Mouse (Mus musculus) cerebellum, adult 2 months (tissue): Measurements from ENCODE around the gene Flnc. TPM values are rescaled to one million over a fixed set of nuclear protein-coding genes. Genes with fewer than 3 reads are reported as not detected.

ENCODE experiments used
- DNase-seq, 2 experiments: peaks; one replicate each; pipeline ENCODE4 v3.0.0; 2021
- H3K27ac ChIP-seq: fragments of 200-500 bp; 2 replicates; pipeline ENCODE4 v1.5.1; 2012; ENCODE audit warnings: low read length, control low read depth, inconsistent platforms; ENCODE audit not compliant: insufficient read depth
- H3K27me3 ChIP-seq: fragments of 200-500 bp; 2 replicates; pipeline ENCODE4 v1.6.1; 2012; ENCODE audit warnings: inconsistent platforms, mild to moderate bottlenecking, low read length, moderate library complexity; ENCODE audit not compliant: control insufficient read depth, insufficient read depth
- H3K4me1 ChIP-seq: fragments of 200-500 bp; 2 replicates; pipeline ENCODE4 v1.6.1; 2011; ENCODE audit warnings: low read length; ENCODE audit not compliant: control insufficient read depth, insufficient read depth
- H3K4me3 ChIP-seq: fragments of 200-500 bp; replicated peaks from 2 replicates; pipeline ENCODE3; 2011; ENCODE audit warnings: mild to moderate bottlenecking, low read depth, low read length, control low read depth; ENCODE audit not compliant: insufficient read depth
- CTCF ChIP-seq: fragments of 200-500 bp; IDR thresholded peaks from 2 replicates; pipeline ENCODE4 v1.5.1; 2011; ENCODE audit warnings: low read depth, mild to moderate bottlenecking, control low read depth, low read length, moderate library complexity, borderline replicate concordance; ENCODE audit not compliant: insufficient read depth
- POLR2A ChIP-seq: fragments of 200-500 bp; IDR thresholded peaks from 2 replicates; pipeline ENCODE4 v1.6.1; 2011; ENCODE audit warnings: low read length, control low read depth, borderline replicate concordance; ENCODE audit not compliant: insufficient read depth
- WGBS: fragments of 180-500 bp; shearing (Covaris S2); methylation state at CpG from one replicate; pipeline ENCODE4 v1.1.7; 2018; 5-methylcytosine and 5-hydroxymethylcytosine counted together
- polyA plus RNA-seq: library from polyadenylated mRNA; depleted of rRNA; stranded (reverse); fragments of >200 nt; gene quantifications from 2 replicates; pipeline ENCODE4 v1.2.3, GENCODE M21; 2012

The Flnc gene
- polyA plus RNA-seq, 1 experiment = 0.72 TPM

DNA sequence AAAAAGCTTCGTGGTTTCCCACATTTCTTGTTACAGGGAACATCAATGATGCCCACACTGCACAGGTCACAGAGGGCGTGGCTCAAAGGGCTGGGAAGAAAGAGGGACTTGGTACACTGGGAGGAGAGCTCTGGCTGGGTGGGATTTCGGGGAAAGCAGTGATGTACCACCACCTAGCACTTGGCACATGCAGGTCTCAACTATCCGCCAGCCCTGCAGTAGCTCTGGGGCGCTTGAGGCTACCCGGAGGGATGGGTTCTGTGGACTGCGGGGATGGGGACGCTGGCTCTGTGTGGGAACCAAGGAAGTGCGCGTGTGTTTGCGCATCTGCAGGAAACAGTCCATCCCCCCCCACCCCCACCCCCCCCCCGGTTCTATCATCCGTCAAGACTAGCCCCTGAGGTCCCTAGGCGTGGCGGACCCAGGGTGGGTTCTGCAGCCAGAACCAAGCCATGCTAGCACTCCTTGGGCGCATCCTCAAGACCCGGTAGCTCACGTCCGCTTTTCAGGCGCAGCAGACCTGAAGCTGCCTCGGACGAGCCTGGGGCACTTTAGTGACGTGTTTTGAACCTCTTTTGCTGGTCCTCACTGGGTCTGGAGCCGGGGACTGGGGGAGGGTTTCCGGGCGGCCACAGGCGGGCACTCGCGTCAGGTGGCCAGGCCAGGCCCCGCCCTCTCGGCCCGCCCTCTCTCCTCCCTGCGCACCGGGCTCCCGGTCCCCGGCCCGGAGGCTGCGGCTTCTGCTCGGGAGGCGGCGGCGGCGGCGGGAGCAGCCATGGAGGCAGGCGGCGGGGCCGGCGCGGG lies 36.9 kb upstream of the Flnc start, which contains the start of gene Ccdc136:
TSS of gene Ccdc136 (plus strand) at position 400 of the 804 bp plus-strand sequence.
- Histone ChIP-seq H3K27ac (peak within 1 kb of the TSS; percentile 77), H3K4me3 (peak within 1 kb of the TSS; percentile 98), H3K27me3 (no peaks in the 10 kb centered on the region), H3K4me1 (peaks cover 12% of the 10 kb centered on the region)
- no peak for TF ChIP-seq CTCF
- TF ChIP-seq POLR2A = peak; percentile 49; the same call in 1 of the 2 replicates
- peak; percentile 90 to 91 for DNase-seq
- WGBS = under 1% methylated on average over 38 of the region's 49 CpGs

DNA sequence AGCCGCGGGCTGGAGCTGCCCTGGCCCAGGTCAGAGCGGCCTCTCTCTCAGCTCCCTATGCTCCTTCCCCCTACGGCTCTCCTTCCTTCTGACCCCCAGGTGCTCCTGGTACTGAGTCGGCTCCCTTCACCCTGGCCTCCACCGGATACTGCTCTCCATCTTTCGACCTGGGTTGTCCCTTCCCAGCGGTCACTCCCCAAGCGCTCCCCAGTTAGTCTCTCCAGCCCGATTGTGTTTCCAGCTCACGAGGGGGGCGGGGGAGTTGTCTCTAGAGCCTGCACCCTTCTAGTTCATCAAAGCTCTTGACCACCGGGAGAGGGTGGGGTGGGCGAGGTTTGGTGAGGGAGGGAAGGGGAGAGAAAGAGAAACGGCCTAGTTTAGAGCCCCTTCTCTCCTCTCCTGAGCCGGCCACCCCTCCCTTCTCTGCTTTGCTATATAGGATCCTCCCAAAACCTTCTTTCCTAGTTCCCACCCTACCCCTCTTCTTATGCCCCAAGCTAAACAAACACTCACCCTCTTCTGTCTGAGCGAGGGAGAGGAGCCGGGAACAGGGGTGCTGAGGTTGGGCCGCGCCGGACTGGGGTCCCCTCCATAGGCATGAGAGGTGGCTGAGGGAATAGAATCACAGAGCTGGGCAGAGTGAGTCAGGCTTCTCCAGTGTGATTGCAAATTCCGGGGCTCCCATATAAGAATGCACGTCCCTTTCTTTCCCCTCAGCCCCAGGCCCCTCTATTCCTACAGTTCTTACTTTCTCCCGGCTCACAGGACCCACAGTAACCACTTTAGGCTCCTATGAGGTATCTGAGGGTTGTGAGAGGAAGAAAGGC lies 36.1 kb upstream of the Flnc start:
- WGBS = 3% methylated on average over 21 of the region's 24 CpGs
- peak; percentile 20 to 50 for DNase-seq
- TF ChIP-seq POLR2A (no peak), CTCF (no peak)
- Histone ChIP-seq H3K27ac (peak overlapping the region; percentile 77), H3K27me3 (no peaks in the 10 kb centered on the region), H3K4me1 (peaks cover 12% of the 10 kb centered on the region), H3K4me3 (peak overlapping the region; percentile 98)

DNA sequence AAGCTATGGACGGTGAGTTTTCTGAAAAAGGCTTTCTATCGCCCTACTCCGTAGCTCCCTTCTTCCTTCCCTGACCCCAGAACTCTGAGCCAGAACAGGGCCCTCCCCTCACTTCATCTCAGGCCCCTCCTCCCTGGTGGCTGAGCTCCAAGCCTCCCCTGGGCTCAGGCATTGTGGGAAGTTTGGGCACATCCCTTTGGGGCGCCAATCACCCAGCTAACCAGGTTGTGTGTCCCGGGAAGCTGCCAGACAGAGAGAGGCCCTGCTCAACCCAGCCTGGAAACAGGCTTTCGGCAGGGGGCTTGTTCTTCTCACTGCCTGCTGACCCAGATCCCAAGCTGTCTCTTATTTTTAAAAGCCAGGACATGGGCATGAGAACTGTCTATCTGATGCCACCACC lies 35.5 kb upstream of the Flnc start:
- Histone ChIP-seq H3K4me3 (peak overlapping the region; percentile 98), H3K27me3 (no peaks in the 10 kb centered on the region), H3K4me1 (peaks cover 12% of the 10 kb centered on the region), H3K27ac (peak overlapping the region; percentile 54)
- 9% methylated on average over 6 of the region's 6 CpGs for WGBS
- TF ChIP-seq CTCF = no peak
- peak; percentile 69 to 75 for DNase-seq

DNA sequence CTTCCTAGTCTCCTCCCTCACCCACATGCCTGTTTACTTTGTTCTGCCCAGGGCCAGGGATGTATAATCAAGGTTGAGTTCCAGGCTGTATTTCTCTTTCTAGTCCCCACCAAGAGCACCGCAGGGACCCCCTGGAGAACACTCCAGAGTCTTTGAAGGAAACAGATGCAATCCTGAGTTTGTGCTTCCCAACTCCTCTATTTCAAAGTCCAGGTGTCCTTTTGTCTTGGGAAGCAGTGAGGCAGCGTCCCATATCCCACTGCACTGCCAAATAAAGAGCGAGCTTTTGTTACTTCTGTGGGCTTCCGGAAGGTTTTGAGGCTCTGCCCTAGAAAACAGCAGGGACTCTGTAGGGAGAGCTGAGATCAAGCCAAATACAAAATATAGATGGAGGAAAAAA lies 33.2 kb upstream of the Flnc start:
- DNase-seq = no peak
- Histone ChIP-seq H3K4me3 (no peak overlapping the region), H3K4me1 (peaks cover 12% of the 10 kb centered on the region), H3K27me3 (no peaks in the 10 kb centered on the region), H3K27ac (no peak overlapping the region)
- 41% methylated on average over 4 of the region's 4 CpGs for WGBS
- TF ChIP-seq POLR2A = no peak
- TF ChIP-seq CTCF = no peak

DNA sequence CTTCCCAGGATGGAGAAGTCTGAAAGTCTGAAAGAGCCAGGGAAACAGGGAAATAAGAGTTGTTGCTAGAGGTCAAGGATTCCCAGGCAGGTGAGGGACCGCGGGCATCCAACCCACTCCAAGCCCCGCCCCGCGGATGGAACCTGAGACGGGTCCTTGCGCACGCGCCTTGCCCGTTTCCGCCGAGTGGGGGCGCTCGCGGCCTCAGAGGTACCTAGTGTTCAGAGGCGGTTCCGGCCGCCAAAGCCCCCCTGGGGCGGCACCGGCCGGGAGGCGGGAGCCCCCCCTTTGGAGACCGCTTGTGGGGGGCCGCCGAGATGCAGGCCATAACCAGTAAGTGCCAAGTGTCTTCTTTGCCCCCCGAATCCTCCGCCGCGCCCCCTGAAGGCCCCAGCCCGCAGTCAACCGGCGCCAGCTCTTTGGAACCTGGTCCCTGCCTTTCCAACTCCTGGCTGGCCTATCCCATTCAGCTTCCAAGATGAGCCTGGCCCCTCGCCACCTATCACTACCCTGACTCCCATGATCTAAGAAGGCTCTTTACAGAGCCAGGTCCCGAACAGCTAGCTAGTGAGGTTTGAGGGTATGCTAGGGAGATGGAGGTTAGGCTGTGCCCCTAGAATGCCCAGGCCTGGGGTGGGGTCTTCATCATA lies 30.2 kb upstream of the Flnc start:
- no peak overlapping the region for H3K4me3 ChIP-seq
- H3K27ac ChIP-seq = no peak overlapping the region
- DNase-seq = peak; percentile 34 to 38
- 8% methylated on average over 34 of the region's 34 CpGs for WGBS
- H3K27me3 ChIP-seq = no peaks in the 10 kb centered on the region
- TF ChIP-seq CTCF = no peak
- TF ChIP-seq POLR2A = no peak
- H3K4me1 ChIP-seq = peaks cover 22% of the 10 kb centered on the region

DNA sequence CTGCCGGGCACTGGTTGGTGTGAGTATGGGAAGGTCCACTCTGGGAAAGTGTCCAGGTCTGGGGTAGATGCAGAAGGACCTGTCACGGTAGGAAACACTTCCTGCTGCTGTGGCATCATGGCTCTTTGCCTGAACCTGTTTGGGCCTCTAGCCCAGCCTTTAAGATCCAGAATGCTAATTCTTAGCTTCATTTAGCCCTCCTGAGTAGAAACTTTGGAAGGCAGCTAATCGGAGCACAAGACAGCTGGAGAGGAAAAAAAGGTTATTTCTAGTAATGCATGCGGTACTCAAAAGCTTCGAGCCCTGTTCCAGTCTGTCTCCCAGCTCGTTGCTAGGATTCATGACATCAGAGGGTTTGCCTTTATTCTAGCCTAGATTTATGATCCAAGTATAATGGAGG lies 26.6 kb upstream of the Flnc start:
- H3K27ac ChIP-seq = 0 out of 2 replicates have a peak overlapping the region, but pooled peaks have one; percentile 43

DNA sequence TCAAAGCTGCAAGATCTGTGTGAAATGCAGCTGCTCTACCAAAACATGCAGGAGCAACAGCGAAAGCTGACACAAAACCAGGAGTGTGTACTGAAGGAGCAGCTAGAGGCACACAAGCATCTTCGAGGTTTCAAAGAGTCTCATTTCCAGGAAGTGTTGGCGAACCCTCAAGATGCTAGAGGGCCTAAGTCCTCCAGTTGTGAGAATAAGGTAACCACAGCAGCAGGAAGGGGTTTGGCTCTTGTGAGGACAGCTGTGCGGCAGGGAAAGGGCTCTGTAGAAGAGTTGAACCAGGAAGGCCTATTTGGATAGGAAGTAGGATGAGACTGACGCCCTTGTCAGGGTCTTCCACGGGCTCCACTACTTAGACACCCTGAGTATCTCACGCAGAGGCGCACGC lies 17.6 kb upstream of the Flnc start:
- Histone ChIP-seq H3K4me1 (no peaks in the 10 kb centered on the region), H3K4me3 (no peak overlapping the region), H3K27ac (no peak overlapping the region), H3K27me3 (no peaks in the 10 kb centered on the region)
- DNase-seq = no peak
- WGBS = 85% methylated on average over 9 of the region's 9 CpGs
- TF ChIP-seq POLR2A (no peak), CTCF (no peak)

More for the DNA sequence above, 26.6 kb upstream of the Flnc start:
- H3K4me1 ChIP-seq = peaks cover 11% of the 10 kb centered on the region
- H3K4me3 ChIP-seq = no peak overlapping the region
- H3K27me3 ChIP-seq = no peaks in the 10 kb centered on the region
- WGBS = 17% methylated on average over 6 of the region's 6 CpGs
- no peak for TF ChIP-seq POLR2A
- TF ChIP-seq CTCF = no peak
- peak; percentile 34 to 37 for DNase-seq
